Mouse (Mus musculus) testis, adult 2 months (tissue): ENCODE measurements around the gene Mical2.

Experiments
- CTCF ChIP-seq: fragments of 200-500 bp; IDR thresholded peaks from 2 replicates; pipeline ENCODE4 v1.5.1; 2012; ENCODE audit warnings: low read depth, mild to moderate bottlenecking, inconsistent platforms, low read length, moderate library complexity; ENCODE audit not compliant: control insufficient read depth, insufficient read depth, insufficient replicate concordance
- POLR2A ChIP-seq: fragments of 200-500 bp; IDR thresholded peaks from 2 replicates; pipeline ENCODE4 v1.6.1; 2012; ENCODE audit warnings: low read depth, mild to moderate bottlenecking, inconsistent platforms, low read length, moderate library complexity; ENCODE audit not compliant: control insufficient read depth

- no peak for TF ChIP-seq POLR2A
- TF ChIP-seq CTCF = no peak
Measured at GRCm38 (mm10) chr7:112309289-112310016, 83.8 kb downstream of the Mical2 start.
